Comparison of ENCODE assay signal across 20 mouse cellular contexts in the genomic region with DNA sequence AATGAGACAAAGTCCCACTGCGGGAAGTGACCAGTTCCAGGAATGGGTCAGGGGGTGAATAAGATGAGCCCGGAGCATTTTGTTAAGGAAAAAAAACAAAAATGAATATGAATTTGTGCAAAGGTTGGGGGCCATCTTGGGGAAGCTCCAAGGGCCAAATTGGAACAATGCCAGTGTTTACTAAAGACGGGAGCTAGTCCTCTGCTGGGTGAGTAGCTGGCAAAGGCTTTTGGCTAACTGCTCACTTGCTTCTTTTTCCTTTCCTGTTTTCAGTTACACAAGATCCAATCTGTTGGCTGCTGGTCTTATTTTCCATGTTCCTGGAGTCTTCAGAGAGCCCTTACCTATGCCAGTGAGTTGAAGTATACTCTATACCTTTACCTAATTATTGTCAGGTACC.
"Had no signal": no experiment of that assay in that cellular context is flagged by ENCODE, and none has a peak within 500 bp of the region (broad histone marks: within the 10 kb centered on the region; RNA-seq: fewer than 3 reads in every experiment).

No protein-coding gene starts in this region.

- H3K4me1 ChIP-seq: limb, embryonic 10.5 days; limb, embryonic 13.5 days; liver, embryonic 13.5 days; midbrain, embryonic 12.5 days; midbrain, embryonic 15.5 days; neural tube, embryonic 12.5 days; neural tube, embryonic 15.5 days had no signal

- H3K27me3 ChIP-seq: limb, embryonic 13.5 days; liver, embryonic 13.5 days; midbrain, embryonic 12.5 days; midbrain, embryonic 15.5 days; neural tube, embryonic 12.5 days; neural tube, embryonic 15.5 days had no signal

- DNase-seq: kidney, adult 8-10 months; kidney, postnatal 14 days; kidney, postnatal 4 days; liver; liver, embryonic 13.5 days; right cerebral cortex, adult 18-20 months; right cerebral cortex, postnatal 14 days; right cerebral cortex, postnatal 4 days; thymus, adult 2 months; thymus, postnatal 14 days; thymus, postnatal 4 days had no signal

- H3K9ac ChIP-seq: limb, embryonic 13.5 days; liver, embryonic 13.5 days; midbrain, embryonic 12.5 days; midbrain, embryonic 15.5 days; neural tube, embryonic 12.5 days; neural tube, embryonic 15.5 days had no signal

- H3K4me2 ChIP-seq: limb, embryonic 13.5 days; liver, embryonic 13.5 days; midbrain, embryonic 12.5 days; midbrain, embryonic 15.5 days; neural tube, embryonic 12.5 days; neural tube, embryonic 15.5 days had no signal

- H3K27ac ChIP-seq: limb, embryonic 10.5 days; limb, embryonic 13.5 days; liver, embryonic 13.5 days; macrophage; midbrain, embryonic 12.5 days; midbrain, embryonic 15.5 days; neural tube, embryonic 12.5 days; neural tube, embryonic 15.5 days; stomach, postnatal 0 days had no signal

- H3K36me3 ChIP-seq: limb, embryonic 10.5 days; limb, embryonic 13.5 days; liver, embryonic 13.5 days; midbrain, embryonic 12.5 days; midbrain, embryonic 15.5 days; neural tube, embryonic 12.5 days; neural tube, embryonic 15.5 days had no signal

- H3K4me3 ChIP-seq: limb, embryonic 10.5 days; limb, embryonic 13.5 days; liver, embryonic 13.5 days; midbrain, embryonic 12.5 days; midbrain, embryonic 15.5 days; neural tube, embryonic 12.5 days; neural tube, embryonic 15.5 days had no signal

- H3K9me3 ChIP-seq: limb, embryonic 10.5 days; limb, embryonic 13.5 days; liver, embryonic 13.5 days; midbrain, embryonic 12.5 days; midbrain, embryonic 15.5 days; neural tube, embryonic 15.5 days had no signal

- ATAC-seq: intestine, postnatal 0 days; midbrain, embryonic 15.5 days had no signal
